11 mouse cellular contexts compared by ENCODE assay signal in the genomic region with DNA sequence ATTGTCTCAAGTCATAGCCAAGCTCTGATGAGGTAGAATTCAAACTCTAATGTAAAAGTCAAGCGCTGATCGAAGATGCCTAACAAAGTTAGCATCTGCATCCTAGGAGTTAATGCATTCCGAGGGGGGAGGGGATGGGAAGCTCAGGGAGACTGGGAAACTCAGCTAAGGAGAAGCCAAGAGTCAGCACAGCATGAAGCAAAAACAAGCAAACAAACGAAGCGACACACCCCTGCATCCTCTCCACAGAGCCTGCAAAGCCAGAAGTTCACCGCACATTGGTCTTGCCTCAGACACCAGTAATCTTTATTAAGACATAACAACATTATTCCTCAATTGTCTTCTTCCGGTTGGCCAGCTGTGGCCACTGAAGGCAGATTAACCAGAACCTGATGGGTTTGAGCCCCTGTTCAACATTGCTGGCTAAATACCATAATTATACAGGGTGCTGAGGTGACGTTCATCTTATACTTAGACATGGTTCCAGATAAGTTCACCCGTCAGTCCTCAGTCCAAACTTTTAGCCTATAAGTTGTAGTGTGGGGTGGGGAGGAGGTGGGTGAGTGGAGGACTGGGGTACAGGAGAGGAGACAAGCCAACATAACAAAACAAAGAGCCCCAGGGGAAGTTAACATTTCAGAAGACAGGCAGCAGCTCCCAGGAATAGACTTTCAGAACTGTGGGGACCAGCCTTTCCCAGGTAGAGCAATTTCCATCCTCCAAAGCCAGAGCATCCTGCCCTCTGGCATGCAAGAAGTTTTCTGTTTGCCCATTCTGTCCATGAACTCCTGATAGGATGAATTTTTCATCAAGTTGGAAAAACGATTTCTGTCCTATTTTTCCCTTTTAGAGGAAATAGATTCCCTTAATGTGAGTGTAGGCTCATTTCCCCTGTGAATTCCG.
DNase-seq lines count a peak whose midpoint lies in the region; ATAC-seq lines count a peak whose summit lies in the region.
"Had no signal": no experiment of that assay in that cellular context is flagged by ENCODE, and none has a peak within 500 bp of the region (broad histone marks: within the 10 kb centered on the region; RNA-seq: fewer than 3 reads in every experiment).

No protein-coding gene starts in this region.

- H3K4me1 ChIP-seq in lung, embryonic 16.5 days (replicated peaks; ENCODE audit: control insufficient read depth, insufficient read depth, low read length) = peaks cover 39% of the 10 kb centered on the region

- peak overlapping the region; percentile 92 for H3K27ac ChIP-seq in lung, embryonic 16.5 days (ENCODE audit: low read length)

- ATAC-seq in lung, embryonic 16.5 days (ENCODE audit: low read depth) = 0 out of 2 replicates have a peak, but pooled peaks have one; percentile 22
- ATAC-seq in megakaryocyte progenitor cell, adult 5-6 weeks (replicated peaks; ENCODE audit: poor library complexity) = no peak
- ATAC-seq: inflammation-experienced regulatory T-cells, adult 6 months had no signal

- H3K36me3 ChIP-seq in lung, embryonic 16.5 days (ENCODE audit: control insufficient read depth, insufficient read depth, low read length) = no peaks in the 10 kb centered on the region

- 46% methylated on average over 11 of the region's 11 CpGs for WGBS in lung, embryonic 16.5 days

- intact Hi-C loops in gastrocnemius, postnatal 14 days (cut with DNase I; ENCODE audit: low total_unique reads) = no loop called here

- no peaks in the 10 kb centered on the region for H3K27me3 ChIP-seq in lung, embryonic 16.5 days (ENCODE audit: control insufficient read depth, insufficient read depth, low read depth, low read length)

- no peaks in the 10 kb centered on the region for H3K9me3 ChIP-seq in lung, embryonic 16.5 days (ENCODE audit: control insufficient read depth, low read length)

- H3K9ac ChIP-seq in lung, embryonic 16.5 days (ENCODE audit: low read length) = no peak overlapping the region

- DNase-seq in lung, postnatal 36 days = no peak
- DNase-seq in gastrocnemius, postnatal 14 days = peak; percentile 34
- DNase-seq in kidney, adult 18-20 months = peak; percentile 45
- DNase-seq in skeletal muscle tissue, adult 2 months (ENCODE audit: low read depth, low spot score) = peak; percentile 45
- no peak for DNase-seq in left cerebral cortex, adult 8-10 months (ENCODE audit: low spot score in 2 of 2)
- DNase-seq in right cerebral cortex, postnatal 14 days = no peak
- DNase-seq: liver had no signal

- no peak overlapping the region for H3K4me3 ChIP-seq in lung, embryonic 16.5 days (ENCODE audit: low read length)
- H3K4me3 ChIP-seq: myocyte had no signal

- H3K4me2 ChIP-seq in lung, embryonic 16.5 days (ENCODE audit: low read depth, low read length) = no peak overlapping the region

Comparison
In these comparisons a context has a peak if more than half of its experiments do, and no peak if none do; other contexts are left out.
1. DNase-seq: peak in gastrocnemius, postnatal 14 days (single experiment), kidney, adult 18-20 months (single experiment) and skeletal muscle tissue, adult 2 months (single experiment); none in lung, postnatal 36 days (single experiment), left cerebral cortex, adult 8-10 months (0 of 2) and right cerebral cortex, postnatal 14 days (single experiment).